Mouse (Mus musculus) liver, embryonic 13.5 days (tissue): ENCODE measurements around the gene Rnf114. TPM values are rescaled to one million over a fixed set of nuclear protein-coding genes. Genes with fewer than 3 reads are reported as not detected.

Source experiments
- ATAC-seq: fragments of 200-750 bp; cut with Nextera tagmentation; 2 replicates; pipeline ENCODE4 v1.8.0; 2017; ENCODE audit warnings: low read depth, mild to moderate bottlenecking, moderate number of reproducible peaks, moderate library complexity
- DNase-seq: peaks from one replicate; pipeline ENCODE4 v3.0.0; 2022
- H3K27ac ChIP-seq: fragments of 300-500 bp; sonication (generic); 2 replicates; pipeline ENCODE4 v1.5.1; 2015; ENCODE audit warnings: moderate library complexity, mild to moderate bottlenecking, inconsistent platforms
- H3K27me3 ChIP-seq: fragments of 300-500 bp; sonication (generic); 2 replicates; pipeline ENCODE4 v1.6.1; 2015; ENCODE audit warnings: mild to moderate bottlenecking, inconsistent platforms
- H3K36me3 ChIP-seq: fragments of 300-500 bp; sonication (generic); 2 replicates; pipeline ENCODE4 v1.6.1; 2015; ENCODE audit warnings: mild to moderate bottlenecking, inconsistent platforms
- H3K4me1 ChIP-seq: fragments of 300-500 bp; sonication (generic); replicated peaks from 2 replicates; pipeline ENCODE4 v1.6.1; 2015; ENCODE audit warnings: inconsistent platforms
- H3K4me2 ChIP-seq: fragments of 300-500 bp; sonication (generic); 2 replicates; pipeline ENCODE4 v1.6.1; 2015; ENCODE audit warnings: inconsistent platforms, mild to moderate bottlenecking, moderate library complexity
- H3K4me3 ChIP-seq: fragments of 300-500 bp; sonication (generic); replicated peaks from 2 replicates; pipeline ENCODE4 v1.5.1; 2015; ENCODE audit warnings: mild to moderate bottlenecking, inconsistent platforms
- H3K9ac ChIP-seq: fragments of 300-500 bp; sonication (generic); 2 replicates; pipeline ENCODE4 v1.6.1; 2015; ENCODE audit warnings: mild to moderate bottlenecking, inconsistent platforms
- H3K9me3 ChIP-seq: fragments of 300-500 bp; sonication (generic); replicated peaks from 2 replicates; pipeline ENCODE4 v1.6.1; 2016; ENCODE audit warnings: inconsistent platforms
- WGBS: fragments of 180-500 bp; shearing (Covaris S2); methylation state at CpG from one replicate; pipeline ENCODE4 v1.1.7; 2015; ENCODE audit not compliant: insufficient replicate concordance; 5-methylcytosine and 5-hydroxymethylcytosine counted together
- polyA plus RNA-seq: library from polyadenylated mRNA; unstranded; fragments of >200 nt; fragmentation: Nextera tagmentation; extraction: Ambion mirVana; gene quantifications from 2 replicates; pipeline ENCODE4 v1.2.1, GENCODE M21; 2015

The Rnf114 gene
- polyA plus RNA-seq = 32.5 and 33.2 TPM in 2 replicates

GRCm38 (mm10) chr2:167491757-167492708, at the start of gene Rnf114:
TSS of gene Rnf114 (plus strand) at chr2:167492645.
- peaks cover 41% of the 10 kb centered on the region for H3K4me1 ChIP-seq
- H3K4me2 ChIP-seq = peak within 1 kb of the TSS; percentile 95
- DNase-seq = peak; percentile 58
- peak within 1 kb of the TSS; percentile 95 for H3K27ac ChIP-seq
- H3K9me3 ChIP-seq = no peaks in the 10 kb centered on the region
- peak; percentile 69 for ATAC-seq
- peaks cover 19% of the 10 kb centered on the region; the same call in 1 of the 2 replicates for H3K36me3 ChIP-seq
- H3K9ac ChIP-seq = peak within 1 kb of the TSS; percentile 98
- H3K4me3 ChIP-seq = peak within 1 kb of the TSS; percentile 100
- WGBS = 3% methylated on average over 51 of the region's 52 CpGs
- no peaks in the 10 kb centered on the region for H3K27me3 ChIP-seq

- DNase-seq (no peak), ATAC-seq (no peak)
- Histone ChIP-seq H3K4me2 (no peak overlapping the region), H3K36me3 (peaks cover 92% of the 10 kb centered on the region), H3K4me3 (no peak overlapping the region), H3K9ac (no peak overlapping the region), H3K9me3 (no peaks in the 10 kb centered on the region), H3K27me3 (no peaks in the 10 kb centered on the region), H3K27ac (0 out of 2 replicates have a peak overlapping the region, but pooled peaks have one; percentile 24), H3K4me1 (peaks cover 39% of the 10 kb centered on the region)
- 83% methylated on average over 4 of the region's 4 CpGs for WGBS
Observed at GRCm38 (mm10) chr2:167443411-167444193, 48.8 kb upstream of the Rnf114 start.

- DNase-seq = no peak
- peaks cover 91% of the 10 kb centered on the region for H3K36me3 ChIP-seq
Observed at GRCm38 (mm10) chr2:167445911-167446780, 46.3 kb upstream of the Rnf114 start.

GRCm38 (mm10) chr2:167447207-167447606, 45.2 kb upstream of the Rnf114 start:
- Histone ChIP-seq H3K4me2 (peak overlapping the region; percentile 55), H3K36me3 (peaks cover 86% of the 10 kb centered on the region), H3K9me3 (no peaks in the 10 kb centered on the region), H3K4me3 (peak overlapping the region; percentile 14; the same call in 1 of the 2 replicates), H3K9ac (peak overlapping the region; percentile 66), H3K27ac (peak overlapping the region; percentile 91), H3K4me1 (peaks cover 49% of the 10 kb centered on the region), H3K27me3 (no peaks in the 10 kb centered on the region)
- DNase-seq = peak; percentile 42
- 55% methylated on average over 7 of the region's 7 CpGs for WGBS
- peak; percentile 80 for ATAC-seq

More at GRCm38 (mm10) chr2:167445911-167446780, 46.3 kb upstream of the Rnf114 start:
- peak overlapping the region; percentile 66; the same call in 1 of the 2 replicates for H3K9ac ChIP-seq
- H3K27me3 ChIP-seq = no peaks in the 10 kb centered on the region
- 73% methylated on average over 20 of the region's 20 CpGs for WGBS
- H3K4me3 ChIP-seq = no peak overlapping the region
- no peak for ATAC-seq
- peak overlapping the region; percentile 91 for H3K27ac ChIP-seq
- H3K4me1 ChIP-seq = peaks cover 49% of the 10 kb centered on the region
- no peak overlapping the region for H3K4me2 ChIP-seq
- H3K9me3 ChIP-seq = no peaks in the 10 kb centered on the region

- DNase-seq (peak; percentile 82), ATAC-seq (peak; percentile 99)
- Histone ChIP-seq H3K36me3 (peaks cover 84% of the 10 kb centered on the region), H3K9me3 (no peaks in the 10 kb centered on the region), H3K4me3 (peak overlapping the region; percentile 14; the same call in 1 of the 2 replicates), H3K4me1 (peaks cover 49% of the 10 kb centered on the region), H3K9ac (peak overlapping the region; percentile 66), H3K4me2 (peak overlapping the region; percentile 55), H3K27ac (peak overlapping the region; percentile 91), H3K27me3 (no peaks in the 10 kb centered on the region)
- 25% methylated on average over 8 of the region's 8 CpGs for WGBS
Observed at GRCm38 (mm10) chr2:167447629-167448028, 44.8 kb upstream of the Rnf114 start.

GRCm38 (mm10) chr2:167449331-167450275, 42.8 kb upstream of the Rnf114 start:
- H3K9me3 ChIP-seq = no peaks in the 10 kb centered on the region
- H3K27me3 ChIP-seq = no peaks in the 10 kb centered on the region
- no peak overlapping the region for H3K4me3 ChIP-seq
- H3K4me2 ChIP-seq = no peak overlapping the region
- ATAC-seq (no peak), DNase-seq (no peak)
- H3K4me1 ChIP-seq = peaks cover 49% of the 10 kb centered on the region
- peak overlapping the region; percentile 91 for H3K27ac ChIP-seq
- 85% methylated on average over 21 of the region's 21 CpGs for WGBS
- no peak overlapping the region for H3K9ac ChIP-seq
- peaks cover 84% of the 10 kb centered on the region for H3K36me3 ChIP-seq

GRCm38 (mm10) chr2:167450647-167451046, 41.8 kb upstream of the Rnf114 start:
- Histone ChIP-seq H3K9me3 (no peaks in the 10 kb centered on the region), H3K9ac (no peak overlapping the region), H3K4me1 (peaks cover 40% of the 10 kb centered on the region), H3K27me3 (no peaks in the 10 kb centered on the region), H3K4me3 (no peak overlapping the region), H3K4me2 (no peak overlapping the region), H3K27ac (0 out of 2 replicates have a peak overlapping the region, but pooled peaks have one; percentile 18), H3K36me3 (peaks cover 83% of the 10 kb centered on the region)
- 87% methylated on average over 8 of the region's 8 CpGs for whole genome bisulfite sequencing
- ATAC-seq = no peak
- no peak for DNase-seq

- DNase-seq (no peak), ATAC-seq (no peak)
- Histone ChIP-seq H3K27me3 (no peaks in the 10 kb centered on the region), H3K4me3 (no peak overlapping the region), H3K4me1 (peaks cover 8% of the 10 kb centered on the region), H3K9me3 (no peaks in the 10 kb centered on the region), H3K27ac (no peak overlapping the region), H3K9ac (no peak overlapping the region), H3K4me2 (no peak overlapping the region), H3K36me3 (peaks cover 89% of the 10 kb centered on the region)
- 77% methylated on average over 3 of the region's 3 CpGs for WGBS
Observed at GRCm38 (mm10) chr2:167453814-167454213, 38.6 kb upstream of the Rnf114 start.

- H3K9me3 ChIP-seq = no peaks in the 10 kb centered on the region
- WGBS = 85% methylated on average over 5 of the region's 5 CpGs
- ATAC-seq (no peak), DNase-seq (no peak)
- H3K36me3 ChIP-seq = peaks cover 89% of the 10 kb centered on the region
- H3K27ac ChIP-seq = no peak overlapping the region
- no peak overlapping the region for H3K4me2 ChIP-seq
- no peak overlapping the region for H3K9ac ChIP-seq
- H3K4me1 ChIP-seq = peaks cover 10% of the 10 kb centered on the region
- no peaks in the 10 kb centered on the region for H3K27me3 ChIP-seq
- H3K4me3 ChIP-seq = no peak overlapping the region
Observed at GRCm38 (mm10) chr2:167456361-167457020, 36.0 kb upstream of the Rnf114 start.
